Mouse (Mus musculus): ENCODE measurements around the gene Mrgprd.

DNA sequence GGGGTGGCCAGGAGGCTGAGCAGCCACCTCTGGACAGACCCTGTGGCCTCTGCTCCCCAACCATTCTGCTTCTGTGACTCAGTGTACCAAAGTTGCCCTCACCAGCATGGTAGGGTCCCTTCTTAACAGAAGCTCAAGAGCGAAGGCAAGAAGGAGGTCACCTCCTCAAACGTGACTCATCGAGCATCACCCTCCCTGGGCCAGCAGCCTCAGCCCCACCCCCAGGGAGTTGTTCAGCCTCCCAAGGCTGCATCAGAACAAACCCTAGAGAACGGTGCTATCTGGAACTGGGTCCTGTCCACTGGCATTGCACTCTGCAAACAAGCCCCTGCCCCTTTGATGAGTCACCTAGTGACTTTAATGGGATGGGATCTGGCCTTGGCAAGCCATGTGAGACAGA is 5.8 kb upstream of the Mrgprd start:
- no peak for TF ChIP-seq CTCF (IDR thresholded peaks at IDR 0.05; ENCODE audit: borderline replicate concordance, insufficient read depth, low read depth, low read length)
- no peak for TF ChIP-seq POLR2A (IDR thresholded peaks at IDR 0.05; ENCODE audit: borderline replicate concordance, insufficient read depth, low read length)
